Mouse (Mus musculus) megakaryocyte progenitor cell, adult 5-6 weeks (primary cell): ENCODE data around the gene Iqcf3. TPM values are rescaled to one million over a fixed set of nuclear protein-coding genes. Genes with fewer than 3 reads are reported as not detected.
"Not testable (repeated sequence)": the region's sequence is repeated elsewhere in the genome, so short reads cannot be mapped to it uniquely, and the experiment has no call there.

ENCODE experiments used
- ATAC-seq: replicated peaks from 2 replicates; pipeline ENCODE4 v1.8.0; 2016; ENCODE audit warnings: mild to moderate bottlenecking, moderate TSS enrichment, inconsistent platforms; ENCODE audit not compliant: poor library complexity
- total RNA-seq, 2 experiments: library from RNA; stranded (forward) in 1 of 2; stranded (reverse) in 1 of 2; fragments of 157-497, 149-512 nt in 1 of 2; fragments of 200-1000 nt in 1 of 2; gene quantifications; 2 replicates each; pipeline versions ENCODE4 v1.2.3 to v1.2.4; 2015 to 2017

Iqcf3 gene
- total RNA-seq, 2 experiments from 2014 or later, result not detected

DNA sequence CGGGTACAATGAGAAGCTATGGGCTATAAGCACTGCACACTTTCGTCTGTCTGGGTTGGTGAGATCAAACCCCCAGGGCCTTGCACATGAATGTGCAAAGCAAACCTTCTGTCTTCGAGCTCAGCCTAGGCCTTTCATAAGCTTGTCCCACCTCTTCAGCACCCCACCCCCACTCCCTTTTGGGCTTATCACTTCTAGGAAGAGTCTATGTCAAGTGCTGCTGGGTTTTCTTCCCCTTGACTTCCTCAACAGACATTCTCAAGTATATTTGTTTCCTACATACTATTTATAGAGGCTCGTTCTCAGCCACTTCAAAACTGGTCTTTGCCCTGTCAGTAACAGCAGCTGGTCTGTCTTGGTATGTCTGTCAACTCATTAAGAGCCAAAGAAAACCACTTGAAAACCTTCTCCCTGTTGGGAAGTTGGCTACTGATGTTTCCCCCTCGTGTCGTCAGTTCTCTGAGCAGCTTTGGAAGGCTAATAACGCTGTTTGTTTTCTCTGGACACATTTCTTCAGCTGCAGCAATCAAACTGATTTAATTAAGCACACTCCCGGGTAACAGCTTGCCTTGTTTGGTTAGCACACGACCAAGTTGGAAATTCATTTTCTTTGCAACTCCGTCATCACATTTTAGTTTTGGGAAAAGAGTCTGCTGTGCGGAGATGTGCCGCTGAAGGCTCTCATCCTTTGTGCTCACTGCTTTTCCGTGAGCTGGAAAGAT, 48.5 kb downstream of the Iqcf3 start:
- no peak for ATAC-seq

DNA sequence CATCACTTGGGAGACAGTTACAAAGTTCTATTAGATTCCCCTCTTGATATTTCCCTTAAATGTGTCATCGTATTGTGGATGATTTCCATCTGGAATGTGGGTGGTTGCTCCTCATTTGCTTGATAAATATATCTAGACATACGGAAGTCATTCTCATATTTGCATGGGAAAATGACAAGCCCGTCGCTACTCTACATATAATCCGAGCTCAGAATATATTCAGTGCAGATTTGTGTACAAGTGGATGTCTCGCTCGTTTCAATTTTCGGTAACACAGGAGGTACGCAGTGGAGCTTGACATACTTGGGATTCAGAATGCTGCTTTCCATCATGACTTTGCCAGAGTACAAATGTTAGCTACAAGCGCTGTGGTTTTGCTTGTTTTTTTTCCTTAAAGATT, 52.1 kb downstream of the Iqcf3 start:
- no peak for ATAC-seq

GRCm38 (mm10) chr9:106504246-106504645, 57.2 kb downstream of the Iqcf3 start:
- no peak for ATAC-seq

DNA sequence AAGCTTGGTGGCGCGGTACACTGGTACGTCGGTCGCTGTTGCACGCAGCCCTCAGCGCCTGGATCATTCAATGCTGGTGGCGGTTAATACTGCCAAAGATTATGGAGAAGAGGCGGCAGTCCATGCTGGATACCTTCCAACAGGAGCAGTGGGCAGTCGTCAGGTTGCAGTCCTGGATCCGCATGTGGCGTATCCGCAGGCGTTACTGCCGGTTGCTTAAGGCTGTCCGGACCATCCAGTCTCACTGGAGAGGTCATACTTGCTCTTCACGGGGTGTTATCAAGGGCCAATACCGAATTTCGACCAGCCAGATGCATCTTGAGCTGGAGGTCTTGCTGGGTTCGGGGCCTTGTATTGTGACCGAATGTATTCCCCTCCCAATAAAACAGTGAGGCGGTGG, 59.6 kb downstream of the Iqcf3 start:
- ATAC-seq, result no peak

DNA sequence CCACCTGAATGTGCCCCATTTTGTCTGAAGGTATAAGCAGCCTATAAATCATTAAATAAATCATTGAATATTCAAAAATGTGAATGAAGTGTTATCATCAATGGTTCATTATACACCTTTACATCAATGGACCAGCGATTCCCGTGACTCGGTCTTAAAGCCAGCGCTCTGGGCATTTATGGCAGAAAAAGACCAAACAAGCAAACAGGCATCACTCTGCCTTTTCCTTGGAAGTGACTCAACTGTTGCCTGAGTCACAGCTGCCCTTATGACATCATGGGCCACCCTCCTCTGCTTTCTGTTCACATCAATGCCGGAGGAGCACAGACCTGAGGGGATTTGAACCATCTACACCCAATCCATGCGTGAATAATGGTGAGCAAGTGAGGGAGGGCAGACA, 61.8 kb downstream of the Iqcf3 start, which contains the start of gene Iqcf1:
Iqcf1 (plus strand) TSS at position 301 of the 400 bp plus-strand sequence.
- ATAC-seq, result no peak

GRCm38 (mm10) chr9:106487602-106488001, 73.8 kb downstream of the Iqcf3 start:
- not testable (repeated sequence) for ATAC-seq

DNA sequence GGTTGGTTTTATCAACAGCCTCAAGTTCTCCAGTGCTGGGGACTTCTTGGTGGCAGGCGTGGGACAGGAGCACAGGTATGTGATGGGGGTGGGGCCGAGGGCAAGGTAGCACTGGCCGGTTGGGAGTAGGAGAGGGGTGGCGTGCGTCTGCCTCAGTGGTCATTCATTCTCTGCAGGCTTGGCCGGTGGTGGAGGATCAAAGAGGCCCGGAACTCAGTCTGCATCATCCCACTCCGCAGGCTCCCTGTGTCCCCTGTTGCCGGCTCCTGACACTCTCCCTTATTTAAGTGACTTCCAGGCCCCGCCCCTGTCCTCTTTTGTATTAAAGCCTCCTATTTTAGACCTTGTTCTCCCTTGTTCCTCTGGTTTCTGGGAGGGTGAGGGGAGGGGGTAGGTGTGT, 76.4 kb downstream of the Iqcf3 start:
- no peak for ATAC-seq

GRCm38 (mm10) chr9:106483606-106484005, 77.8 kb downstream of the Iqcf3 start:
- ATAC-seq, result no peak

DNA sequence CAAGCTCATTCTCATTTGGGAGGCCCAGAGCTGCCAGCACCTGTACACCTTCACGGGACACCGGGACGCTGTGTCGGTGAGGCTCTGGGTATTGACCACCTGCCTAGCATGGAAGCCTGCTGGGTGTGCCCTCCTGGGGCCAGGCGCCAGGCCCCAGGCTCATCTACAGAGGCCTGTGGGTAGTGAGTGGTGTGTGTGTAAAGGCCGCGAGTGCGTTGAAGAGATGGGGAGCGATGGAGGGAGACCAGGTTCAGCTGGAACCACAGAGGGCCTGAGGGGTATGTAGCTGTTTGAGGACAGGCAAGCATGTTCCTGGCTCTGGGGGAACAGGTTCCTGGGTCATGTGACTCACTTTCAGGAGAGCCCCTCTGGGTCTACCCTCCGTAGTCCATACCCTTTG, 78.3 kb downstream of the Iqcf3 start:
- no peak for ATAC-seq

DNA sequence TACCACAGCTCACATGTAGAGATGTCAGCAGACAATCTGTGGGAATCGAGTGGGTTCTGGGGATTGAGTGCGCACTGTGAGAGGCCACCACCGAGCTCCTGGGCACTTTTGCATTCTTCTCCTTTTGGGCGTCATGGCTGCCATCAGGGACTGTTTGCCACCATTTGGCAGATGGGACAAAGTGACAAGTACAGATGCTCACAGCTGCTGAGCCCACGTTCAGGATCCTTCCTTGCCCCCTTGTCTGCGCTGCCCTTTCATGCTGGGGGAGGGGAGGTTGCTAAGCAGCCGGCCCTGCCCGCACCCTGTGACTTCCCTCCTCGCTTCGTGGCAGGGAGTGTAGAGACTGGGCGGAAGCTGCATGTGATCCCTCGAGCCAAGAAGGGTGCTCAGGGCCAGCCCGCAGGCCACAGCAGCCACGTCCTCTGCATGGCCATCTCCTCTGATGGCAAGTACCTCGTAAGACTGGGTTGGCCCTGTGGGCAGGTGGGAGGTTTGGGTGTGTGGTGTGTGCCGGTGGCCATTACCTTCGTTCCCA, 78.8 kb downstream of the Iqcf3 start:
- ATAC-seq, result no peak

GRCm38 (mm10) chr9:106481676-106482075, 79.8 kb downstream of the Iqcf3 start:
- ATAC-seq, result no peak

GRCm38 (mm10) chr9:106481075-106481474, 80.4 kb downstream of the Iqcf3 start:
- peak; percentile 14; the same call in 1 of the 2 replicates for ATAC-seq

- ATAC-seq, result no peak
These were observed 80.9 kb downstream of the Iqcf3 start for GRCm38 (mm10) chr9:106480541-106480940.

GRCm38 (mm10) chr9:106478101-106478500, 83.3 kb downstream of the Iqcf3 start:
- no peak for ATAC-seq

DNA sequence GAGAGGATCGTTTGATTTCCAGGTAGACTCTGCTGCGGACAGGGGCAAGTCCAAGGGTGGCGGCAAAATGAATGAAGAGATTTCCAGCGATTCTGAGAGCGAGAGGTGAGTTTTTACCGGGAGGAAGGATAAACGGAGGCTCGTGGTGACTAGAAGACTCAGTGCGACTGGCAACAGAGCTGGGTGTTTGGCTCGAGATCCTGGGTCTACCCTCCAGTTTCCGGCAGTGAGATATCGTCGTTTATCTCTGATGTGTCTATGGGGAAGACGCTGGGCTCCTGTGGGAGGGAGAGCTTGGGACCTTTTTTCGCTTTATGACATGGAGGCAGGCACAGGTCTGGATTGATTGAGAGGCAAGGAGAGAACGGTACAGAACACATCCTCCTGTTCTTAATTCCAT, 83.8 kb downstream of the Iqcf3 start:
- ATAC-seq, result no peak

- ATAC-seq, result peak; percentile 87
These were observed 84.4 kb downstream of the Iqcf3 start, which contains the start of gene Parp3 for GRCm38 (mm10) chr9:106476924-106477484. Gene Parp3, minus strand, starts transcription at chr9:106476949.

DNA sequence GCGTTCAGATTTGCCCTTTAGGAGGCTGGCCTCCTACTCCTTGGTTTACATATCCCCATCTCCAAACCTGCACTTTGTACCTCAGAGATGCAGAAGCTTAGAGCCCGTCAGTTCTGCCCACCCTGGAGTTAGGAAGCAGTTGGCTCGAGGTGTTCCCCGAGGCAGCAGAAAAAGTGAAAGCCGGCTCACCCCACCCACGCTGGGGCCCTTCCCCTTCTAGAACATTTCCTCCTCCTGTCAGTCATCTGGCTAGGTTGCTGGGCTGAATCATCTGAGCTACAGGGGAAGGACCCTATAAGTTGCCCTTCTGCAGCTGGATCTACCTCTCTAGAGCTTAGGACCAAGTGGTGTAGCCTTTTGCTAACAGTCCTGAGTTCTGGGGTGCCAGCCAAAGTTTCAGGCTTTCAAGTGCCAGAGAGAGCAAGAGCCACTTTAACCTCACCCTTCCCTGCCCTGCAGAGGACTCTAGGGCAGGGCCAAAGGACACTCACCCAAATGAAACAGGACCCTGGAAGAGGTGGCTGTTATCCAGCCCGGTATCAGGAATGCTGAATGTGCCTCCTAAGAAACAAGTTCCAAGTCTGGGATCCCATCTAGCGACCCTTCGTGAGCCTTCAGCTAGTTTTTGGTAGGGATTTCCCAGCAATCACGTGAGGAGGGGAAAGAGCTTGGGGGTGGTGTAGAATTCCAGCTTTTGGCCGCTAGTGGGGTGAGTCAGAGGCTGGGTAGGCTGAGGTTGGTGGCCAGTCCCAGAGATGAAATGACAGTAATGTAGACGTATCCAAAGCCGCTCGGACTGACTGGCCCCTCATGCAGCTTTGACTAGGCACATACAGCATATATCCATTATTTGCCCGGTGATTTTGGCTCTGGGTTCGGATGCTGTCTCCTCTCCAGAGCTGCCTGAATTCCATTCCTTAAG, 85.2 kb downstream of the Iqcf3 start:
- ATAC-seq, result 0 out of 2 replicates have a peak, but pooled peaks have one; percentile 2

DNA sequence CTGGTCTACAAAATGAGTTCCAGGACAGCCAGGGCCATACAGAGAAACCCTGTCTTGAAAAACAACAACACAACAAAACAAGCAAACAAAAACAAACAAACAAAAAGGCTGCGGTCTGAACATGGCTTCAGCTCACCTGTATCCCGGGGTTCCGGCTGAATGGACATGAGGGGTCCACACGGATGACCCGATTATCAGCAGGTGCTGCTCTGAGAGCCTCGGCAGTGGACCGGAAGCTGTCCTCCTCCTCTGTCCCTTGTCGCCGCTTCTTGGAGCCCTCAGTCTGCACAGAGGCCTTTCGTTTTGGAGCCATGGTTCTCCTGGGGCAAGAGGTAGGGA, 85.8 kb downstream of the Iqcf3 start, which contains the start of gene Rrp9:
Rrp9 (plus strand) TSS at position 301 of the 339 bp plus-strand sequence.
- ATAC-seq, result no peak

DNA sequence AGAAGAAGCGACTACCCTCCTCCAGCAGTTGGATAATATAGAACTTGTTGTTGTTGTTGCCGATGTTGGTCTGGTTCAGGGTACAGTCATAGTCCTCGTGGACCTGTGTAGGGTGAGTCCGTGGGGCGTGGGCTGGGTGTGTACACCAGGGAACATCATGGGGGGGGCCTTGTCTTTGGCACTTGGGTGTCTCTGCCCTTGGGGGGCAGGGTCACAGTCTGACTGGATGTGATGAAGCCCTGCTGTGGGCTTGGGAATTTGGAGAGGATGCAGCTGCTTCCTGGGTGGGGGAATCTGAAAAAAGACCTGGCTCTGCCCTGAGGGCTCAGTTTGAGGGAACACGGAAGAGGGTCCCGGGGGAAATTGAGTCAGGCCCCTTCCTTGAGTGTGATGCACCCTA, 86.4 kb downstream of the Iqcf3 start:
- ATAC-seq, result no peak

GRCm38 (mm10) chr9:106474456-106474855, 87.0 kb downstream of the Iqcf3 start:
- ATAC-seq, result peak; percentile 56

GRCm38 (mm10) chr9:106473753-106474105, 87.7 kb downstream of the Iqcf3 start:
- ATAC-seq, result no peak
